Mouse (Mus musculus) heart, embryonic 16.5 days (tissue): ENCODE measurements at regions not wholly inside any gene's neighbourhood (a gene's known extent, or its start where the extent isn't known, plus 50 kb on each side); places are given as distances from the start of the nearest gene placed in this dataset.
"Not testable (repeated sequence)": the region's sequence is repeated elsewhere in the genome, so short reads cannot be mapped to it uniquely, and the experiment has no call there.

Source experiments
- ATAC-seq: fragments of 200-750 bp; cut with Nextera tagmentation; replicated peaks from 2 replicates; pipeline ENCODE4 v1.8.0; 2017; ENCODE audit warnings: moderate number of reproducible peaks; ENCODE audit not compliant: insufficient read depth, low FRiP score; ENCODE audit errors: extremely low read depth
- H3K27ac ChIP-seq: fragments of 300-500 bp; sonication (generic); 2 replicates; pipeline ENCODE4 v1.5.1; 2014; ENCODE audit warnings: mild to moderate bottlenecking, low read length, control low read depth, moderate library complexity
- H3K27me3 ChIP-seq: fragments of 300-500 bp; sonication (generic); 2 replicates; pipeline ENCODE4 v1.6.1; 2014; ENCODE audit warnings: low read length, mixed read lengths; ENCODE audit not compliant: control insufficient read depth, insufficient read depth
- H3K36me3 ChIP-seq: fragments of 300-500 bp; sonication (generic); 2 replicates; pipeline ENCODE4 v1.6.1; 2014; ENCODE audit not compliant: control insufficient read depth, insufficient read depth
- H3K4me1 ChIP-seq: fragments of 300-500 bp; sonication (generic); 2 replicates; pipeline ENCODE4 v1.6.1; 2014; ENCODE audit warnings: low read length, mixed read lengths; ENCODE audit not compliant: control insufficient read depth, insufficient read depth
- H3K4me2 ChIP-seq: fragments of 300-500 bp; sonication (generic); 2 replicates; pipeline ENCODE4 v1.6.1; 2014; ENCODE audit warnings: low read depth, mild to moderate bottlenecking, control low read depth, low read length
- H3K4me3 ChIP-seq: fragments of 300-500 bp; sonication (generic); 2 replicates; pipeline ENCODE4 v1.5.1; 2014; ENCODE audit warnings: mild to moderate bottlenecking, control low read depth, low read length
- H3K9ac ChIP-seq: fragments of 300-500 bp; sonication (generic); 2 replicates; pipeline ENCODE4 v1.6.1; 2014; ENCODE audit warnings: low read length, control low read depth
- H3K9me3 ChIP-seq: fragments of 300-500 bp; sonication (generic); replicated peaks from 2 replicates; pipeline ENCODE4 v1.6.1; 2016; ENCODE audit warnings: low read length; ENCODE audit not compliant: control insufficient read depth
- WGBS: fragments of 180-500 bp; shearing (Covaris S2); extraction: QIAGEN DNeasy Blood & Tissue Kit; methylation state at CpG from one replicate; pipeline ENCODE4 v1.1.7; 2014; 5-methylcytosine and 5-hydroxymethylcytosine counted together

- WGBS, result 52% methylated on average over 3 of the region's 3 CpGs
- no peak for ATAC-seq
Measured at GRCm38 (mm10) chr1:105911714-105912113, 78.5 kb upstream of the Zcchc2 start.

GRCm38 (mm10) chr1:105921842-105922241 is 68.4 kb upstream of the Zcchc2 start:
- no peaks in the 10 kb centered on the region for H3K4me1 ChIP-seq
- no peaks in the 10 kb centered on the region for H3K27me3 ChIP-seq
- no peaks in the 10 kb centered on the region for H3K36me3 ChIP-seq
- no peak overlapping the region for H3K4me2 ChIP-seq
- ATAC-seq, result no peak
- WGBS, result 83% methylated on average over 4 of the region's 4 CpGs
- no peaks in the 10 kb centered on the region for H3K9me3 ChIP-seq
- no peak overlapping the region for H3K4me3 ChIP-seq
- no peak overlapping the region for H3K27ac ChIP-seq
- no peak overlapping the region for H3K9ac ChIP-seq

More at GRCm38 (mm10) chr1:105911714-105912113, 78.5 kb upstream of the Zcchc2 start:
- Histone ChIP-seq H3K9ac (no peak overlapping the region), H3K4me3 (no peak overlapping the region), H3K9me3 (no peaks in the 10 kb centered on the region), H3K36me3 (no peaks in the 10 kb centered on the region), H3K4me2 (no peak overlapping the region), H3K27me3 (no peaks in the 10 kb centered on the region), H3K4me1 (peaks cover 11% of the 10 kb centered on the region), H3K27ac (no peak overlapping the region)

- no peaks in the 10 kb centered on the region for H3K4me1 ChIP-seq
- no peak overlapping the region for H3K4me3 ChIP-seq
- H3K27ac ChIP-seq, result no peak overlapping the region
- ATAC-seq, result no peak
- H3K9me3 ChIP-seq, result no peaks in the 10 kb centered on the region
- no peaks in the 10 kb centered on the region for H3K36me3 ChIP-seq
- H3K9ac ChIP-seq, result no peak overlapping the region
- no peaks in the 10 kb centered on the region for H3K27me3 ChIP-seq
- H3K4me2 ChIP-seq, result no peak overlapping the region
Measured at GRCm38 (mm10) chr1:105922586-105922985, 67.6 kb upstream of the Zcchc2 start.

- Histone ChIP-seq H3K4me3 (no peak overlapping the region), H3K36me3 (no peaks in the 10 kb centered on the region), H3K4me2 (no peak overlapping the region), H3K9me3 (no peaks in the 10 kb centered on the region), H3K27ac (no peak overlapping the region), H3K9ac (no peak overlapping the region), H3K27me3 (no peaks in the 10 kb centered on the region), H3K4me1 (no peaks in the 10 kb centered on the region)
- WGBS, result 36% methylated on average over 3 of the region's 3 CpGs
- no peak for ATAC-seq
Measured at GRCm38 (mm10) chr1:105923001-105923400, 67.2 kb upstream of the Zcchc2 start.

GRCm38 (mm10) chr1:105925617-105926370 is 64.4 kb upstream of the Zcchc2 start:
- H3K9ac ChIP-seq, result no peak overlapping the region
- no peaks in the 10 kb centered on the region for H3K36me3 ChIP-seq
- ATAC-seq, result no peak
- 59% methylated on average over 3 of the region's 3 CpGs for WGBS
- no peaks in the 10 kb centered on the region for H3K4me1 ChIP-seq
- no peaks in the 10 kb centered on the region for H3K27me3 ChIP-seq
- H3K4me2 ChIP-seq, result no peak overlapping the region
- H3K9me3 ChIP-seq, result no peaks in the 10 kb centered on the region
- no peak overlapping the region for H3K4me3 ChIP-seq
- no peak overlapping the region for H3K27ac ChIP-seq

- 95% methylated on average over 2 of the region's 2 CpGs for WGBS
- Histone ChIP-seq H3K27me3 (no peaks in the 10 kb centered on the region), H3K27ac (no peak overlapping the region), H3K4me3 (no peak overlapping the region), H3K4me1 (no peaks in the 10 kb centered on the region), H3K4me2 (no peak overlapping the region), H3K36me3 (no peaks in the 10 kb centered on the region), H3K9ac (no peak overlapping the region), H3K9me3 (no peaks in the 10 kb centered on the region)
- ATAC-seq, result no peak
Measured at GRCm38 (mm10) chr1:105926871-105927270, 63.3 kb upstream of the Zcchc2 start.

GRCm38 (mm10) chr1:105930841-105931240 is 59.4 kb upstream of the Zcchc2 start:
- ATAC-seq, result no peak
- Histone ChIP-seq H3K9ac (no peak overlapping the region), H3K36me3 (no peaks in the 10 kb centered on the region), H3K4me1 (no peaks in the 10 kb centered on the region), H3K4me2 (no peak overlapping the region), H3K9me3 (no peaks in the 10 kb centered on the region), H3K27ac (no peak overlapping the region), H3K27me3 (no peaks in the 10 kb centered on the region), H3K4me3 (no peak overlapping the region)

GRCm38 (mm10) chr1:105934171-105934570 is 56.0 kb upstream of the Zcchc2 start:
- ATAC-seq, H3K36me3 ChIP-seq, H3K4me2 ChIP-seq, H3K9ac ChIP-seq, H3K9me3 ChIP-seq, H3K27ac ChIP-seq, H3K4me1 ChIP-seq, H3K27me3 ChIP-seq, H3K4me3 ChIP-seq: not testable (repeated sequence)
- WGBS, result 87% methylated on average over 2 of the region's 2 CpGs
